ENCODE assay signal across 27 mouse cellular contexts in the genomic region with DNA sequence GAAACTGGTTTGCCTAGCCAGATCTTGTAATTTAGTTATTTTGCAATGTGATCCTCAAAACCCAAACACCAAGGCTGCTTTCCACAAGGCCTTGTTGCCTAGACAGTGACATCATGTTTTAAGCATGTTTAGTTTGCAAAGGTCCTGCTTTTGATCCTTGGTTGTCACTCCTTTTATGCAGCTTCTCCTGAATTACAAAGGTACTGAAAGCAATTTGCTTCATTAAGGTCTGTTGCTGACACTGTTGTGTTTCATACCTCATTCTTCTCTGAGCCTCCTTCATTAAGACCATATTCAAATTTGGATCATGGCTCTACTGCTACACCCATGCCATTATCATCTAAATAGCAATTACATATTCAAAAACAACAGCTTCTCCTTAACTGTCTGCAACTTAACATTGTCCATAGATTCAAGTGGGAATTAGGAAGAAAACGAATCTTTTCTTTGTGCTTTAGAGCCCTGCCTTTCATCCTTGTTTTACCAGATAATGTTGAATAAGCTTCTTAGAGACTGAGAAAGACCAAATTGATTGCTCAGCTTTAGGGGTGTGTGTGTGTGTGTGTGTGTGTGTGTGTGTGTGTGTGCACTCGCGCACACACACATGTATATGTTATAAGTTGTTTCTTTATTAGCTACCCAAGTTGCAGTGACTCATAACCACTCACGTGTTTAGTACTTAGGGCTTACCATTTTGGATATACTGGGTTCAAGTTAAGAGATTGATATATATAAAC. TPM values are rescaled to one million over a fixed set of nuclear protein-coding genes. Genes with fewer than 3 reads are reported as not detected.
DNase-seq lines count a peak whose midpoint lies in the region; ATAC-seq lines count a peak whose summit lies in the region.
"Had no signal": no experiment of that assay in that cellular context is flagged by ENCODE, and none has a peak within 500 bp of the region (broad histone marks: within the 10 kb centered on the region; RNA-seq: fewer than 3 reads in every experiment).

No protein-coding gene starts in this region.

- no peaks in the 10 kb centered on the region for H3K36me3 ChIP-seq in midbrain, embryonic 13.5 days
- H3K36me3 ChIP-seq in midbrain, embryonic 14.5 days (ENCODE audit: control insufficient read depth, insufficient read depth, low read length) = no peaks in the 10 kb centered on the region
- no peaks in the 10 kb centered on the region for H3K36me3 ChIP-seq in forebrain, embryonic 14.5 days (ENCODE audit: control insufficient read depth, insufficient read depth, low read length)
- H3K36me3 ChIP-seq: embryonic facial prominence, embryonic 13.5 days; heart, embryonic 10.5 days; heart, embryonic 15.5 days; hindbrain, embryonic 12.5 days; intestine, embryonic 15.5 days; limb, embryonic 13.5 days; lung, embryonic 15.5 days had no signal

- no peaks in the 10 kb centered on the region for H3K9me3 ChIP-seq in midbrain, embryonic 13.5 days
- no peaks in the 10 kb centered on the region for H3K9me3 ChIP-seq in midbrain, embryonic 14.5 days (ENCODE audit: control insufficient read depth, low read length)
- no peaks in the 10 kb centered on the region for H3K9me3 ChIP-seq in forebrain, embryonic 14.5 days (replicated peaks; ENCODE audit: control insufficient read depth, low read length)
- H3K9me3 ChIP-seq: embryonic facial prominence, embryonic 13.5 days; heart, embryonic 10.5 days; heart, embryonic 15.5 days; hindbrain, embryonic 12.5 days; intestine, embryonic 15.5 days; limb, embryonic 13.5 days; lung, embryonic 15.5 days had no signal

- H3K27me3 ChIP-seq in midbrain, embryonic 13.5 days = no peaks in the 10 kb centered on the region
- no peaks in the 10 kb centered on the region for H3K27me3 ChIP-seq in midbrain, embryonic 14.5 days (ENCODE audit: control insufficient read depth, insufficient read depth, low read length)
- H3K27me3 ChIP-seq in forebrain, embryonic 14.5 days (replicated peaks; ENCODE audit: control insufficient read depth, insufficient read depth, low read length) = no peaks in the 10 kb centered on the region
- H3K27me3 ChIP-seq: embryonic facial prominence, embryonic 13.5 days; heart, embryonic 15.5 days; hindbrain, embryonic 12.5 days; intestine, embryonic 15.5 days; limb, embryonic 13.5 days; lung, embryonic 15.5 days had no signal

- peak; percentile 53; the same call in 1 of the 2 replicates for ATAC-seq in midbrain, embryonic 13.5 days
- no peak for ATAC-seq in midbrain, embryonic 14.5 days (ENCODE audit: low FRiP score, low TSS enrichment)
- peak; percentile 95 for ATAC-seq in forebrain, embryonic 14.5 days
- ATAC-seq: hindbrain, postnatal 0 days; intestine, embryonic 15.5 days had no signal

- no peak overlapping the region for H3K27ac ChIP-seq in midbrain, embryonic 13.5 days
- no peak overlapping the region for H3K27ac ChIP-seq in midbrain, embryonic 14.5 days (replicated peaks; ENCODE audit: low read depth, low read length)
- H3K27ac ChIP-seq in forebrain, embryonic 14.5 days (ENCODE audit: low read depth, low read length) = no peak overlapping the region
- H3K27ac ChIP-seq: embryonic facial prominence, embryonic 13.5 days; heart, embryonic 10.5 days; heart, embryonic 15.5 days; hindbrain, embryonic 12.5 days; hindbrain, postnatal 0 days; intestine, embryonic 15.5 days; limb, embryonic 13.5 days; lung, embryonic 15.5 days had no signal

- no peak overlapping the region for H3K4me3 ChIP-seq in midbrain, embryonic 13.5 days (replicated peaks)
- H3K4me3 ChIP-seq in midbrain, embryonic 14.5 days (replicated peaks; ENCODE audit: low read depth, low read length) = no peak overlapping the region
- no peak overlapping the region for H3K4me3 ChIP-seq in forebrain, embryonic 14.5 days (ENCODE audit: low read depth, low read length)
- H3K4me3 ChIP-seq: embryonic facial prominence, embryonic 13.5 days; erythroblast, embryonic 14.5 days; heart, embryonic 10.5 days; heart, embryonic 15.5 days; hindbrain, embryonic 12.5 days; intestine, embryonic 15.5 days; limb, embryonic 13.5 days; lung, embryonic 15.5 days had no signal

- H3K9ac ChIP-seq in midbrain, embryonic 13.5 days (replicated peaks) = no peak overlapping the region
- H3K9ac ChIP-seq in midbrain, embryonic 14.5 days (replicated peaks; ENCODE audit: low read length) = no peak overlapping the region
- H3K9ac ChIP-seq in forebrain, embryonic 14.5 days (ENCODE audit: low read length) = no peak overlapping the region
- H3K9ac ChIP-seq: embryonic facial prominence, embryonic 13.5 days; heart, embryonic 15.5 days; hindbrain, embryonic 12.5 days; intestine, embryonic 15.5 days; limb, embryonic 13.5 days; lung, embryonic 15.5 days had no signal

- no peak for DNase-seq in midbrain, embryonic 14.5 days
- peak; percentile 8 for DNase-seq in embryo, embryonic 10.5 days (ENCODE audit: low spot score)
- peak; percentile 88 for DNase-seq in forebrain, embryonic 14.5 days (ENCODE audit: low spot score)
- DNase-seq in layer of hippocampus, postnatal 25 days (ENCODE audit: extremely low spot score in 1 of 2, low spot score in 1 of 2) = no peak
- no peak for DNase-seq in spleen, postnatal 10 days (ENCODE audit: low spot score in 2 of 2)
- no peak for DNase-seq in kidney, postnatal 25 days
- DNase-seq: adrenal gland, postnatal 14 days; B cell, adult 2 months; cerebellum, adult 11-12 months; cerebellum, adult 9-11 months; gastrocnemius, postnatal 14 days; kidney, postnatal 14 days; thymus, adult 18-20 months; thymus, postnatal 25 days had no signal

- no peak overlapping the region for H3K4me2 ChIP-seq in midbrain, embryonic 13.5 days (replicated peaks)
- no peak overlapping the region for H3K4me2 ChIP-seq in midbrain, embryonic 14.5 days (ENCODE audit: low read length)
- no peak overlapping the region for H3K4me2 ChIP-seq in forebrain, embryonic 14.5 days (ENCODE audit: low read length)
- H3K4me2 ChIP-seq: embryonic facial prominence, embryonic 13.5 days; heart, embryonic 15.5 days; hindbrain, embryonic 12.5 days; intestine, embryonic 15.5 days; limb, embryonic 13.5 days; liver, embryonic 11.5 days; lung, embryonic 15.5 days; midbrain, embryonic 11.5 days had no signal

- 0 out of 2 replicates have a peak, but pooled peaks cover 4% of the 10 kb centered on the region for H3K4me1 ChIP-seq in midbrain, embryonic 13.5 days (replicated peaks)
- H3K4me1 ChIP-seq in midbrain, embryonic 14.5 days (ENCODE audit: control insufficient read depth, insufficient read depth, low read length) = no peaks in the 10 kb centered on the region
- H3K4me1 ChIP-seq in forebrain, embryonic 14.5 days (ENCODE audit: control insufficient read depth, insufficient read depth, low read length) = peaks cover 7% of the 10 kb centered on the region
- H3K4me1 ChIP-seq: heart, embryonic 10.5 days; heart, embryonic 15.5 days; hindbrain, embryonic 12.5 days; intestine, embryonic 15.5 days; lung, embryonic 15.5 days had no signal

- WGBS in midbrain, embryonic 13.5 days = 63% methylated on average over 4 of the region's 4 CpGs
- 74% methylated on average over 4 of the region's 4 CpGs for WGBS in midbrain, embryonic 14.5 days
- 8% methylated on average over 4 of the region's 4 CpGs for WGBS in forebrain, embryonic 14.5 days

RNA-seq across cellular contexts. Expression of a gene that starts 35.0 kb away (rescaled TPM):
- 18.8 and 19.6 TPM in 2 replicates for polyA plus RNA-seq in midbrain, embryonic 13.5 days (2015; fragmentation: Nextera tagmentation; extraction: Ambion mirVana)
- polyA plus RNA-seq in midbrain, embryonic 14.5 days (2014; fragmentation: Nextera tagmentation; extraction: Ambion mirVana) = 5.5 and 15.4 TPM in 2 replicates
- polyA plus RNA-seq in forebrain, embryonic 14.5 days (2014; fragmentation: Nextera tagmentation; extraction: Ambion mirVana) = 14.1 and 14.3 TPM in 2 replicates
- total RNA-seq in layer of hippocampus, postnatal 25 days (2021) = 1 to 10 TPM; 1.5 to 2.6 TPM
- total RNA-seq: gastrocnemius, postnatal 14 days; heart, postnatal 25 days had no signal
- polyA plus RNA-seq: erythroblast, embryonic 14.5 days had no signal

RNA-seq across cellular contexts. Expression of a gene that starts 35.1 kb away (rescaled TPM):
- polyA plus RNA-seq in midbrain, embryonic 13.5 days (2015; fragmentation: Nextera tagmentation; extraction: Ambion mirVana) = 43.1 and 49.5 TPM in 2 replicates
- 57.2 and 64.3 TPM in 2 replicates for polyA plus RNA-seq in midbrain, embryonic 14.5 days (2014; fragmentation: Nextera tagmentation; extraction: Ambion mirVana)
- 40.6 and 43.6 TPM in 2 replicates for polyA plus RNA-seq in forebrain, embryonic 14.5 days (2014; fragmentation: Nextera tagmentation; extraction: Ambion mirVana)
- total RNA-seq in layer of hippocampus, postnatal 25 days (2021) = 10 to 100 TPM; 28.5 to 32.0 TPM

RNA-seq across cellular contexts. Expression of a gene that starts 35.2 kb away (rescaled TPM):
- polyA plus RNA-seq in midbrain, embryonic 13.5 days (2015; fragmentation: Nextera tagmentation; extraction: Ambion mirVana) = 92.8 and 96.7 TPM in 2 replicates
- polyA plus RNA-seq in midbrain, embryonic 14.5 days (2014; fragmentation: Nextera tagmentation; extraction: Ambion mirVana) = 63.4 and 65.6 TPM in 2 replicates
- polyA plus RNA-seq in forebrain, embryonic 14.5 days (2014; fragmentation: Nextera tagmentation; extraction: Ambion mirVana) = 118 and 131 TPM in 2 replicates
- 10 to 100 TPM; 14.0 to 17.5 TPM for total RNA-seq in layer of hippocampus, postnatal 25 days (2021)

Comparison
In these comparisons a context has a peak if more than half of its experiments do, and no peak if none do; other contexts are left out.
1. DNase-seq: peak in embryo, embryonic 10.5 days (single experiment) and forebrain, embryonic 14.5 days (single experiment); none in midbrain, embryonic 14.5 days (single experiment), layer of hippocampus, postnatal 25 days (0 of 2), spleen, postnatal 10 days (0 of 2) and kidney, postnatal 25 days (0 of 2).